Mouse (Mus musculus) effector memory CD4-positive, alpha-beta T cell, adult 7 months (primary cell): ENCODE results near the gene Zfp451. TPM values are rescaled to one million over a fixed set of nuclear protein-coding genes. Genes with fewer than 3 reads are reported as not detected.

Experiments used
- polyA plus RNA-seq: library from polyadenylated mRNA; unstranded; fragments of 100-300 nt; shearing (Covaris generic); gene quantifications from one replicate; pipeline ENCODE4 v1.2.1, GENCODE M21; 2017

Gene Zfp451
- polyA plus RNA-seq = 24.2 TPM

GRCm38 (mm10) chr1:33813868-33814794 is at the start of gene Zfp451:
Gene Zfp451 (minus strand): TSS chr1:33814595.

GRCm38 (mm10) chr1:33757491-33758041 is 56.8 kb downstream of the Zfp451 start, which contains the start of gene Bag2:
Gene Bag2 (minus strand): TSS chr1:33757795.

GRCm38 (mm10) chr1:33719733-33720225 is 94.6 kb downstream of the Zfp451 start, which contains the start of gene Rab23:
Gene Rab23 (plus strand): TSS chr1:33719887.

Other genes with a start within 250 kb of the Zfp451 start
- 6.8 TPM for gene Prim2, start 144.8 kb downstream of the Zfp451 start, polyA plus RNA-seq
- 10.6 TPM for gene Rab23, start 94.7 kb downstream of the Zfp451 start, polyA plus RNA-seq
- gene Bag2, start 56.8 kb downstream of the Zfp451 start, polyA plus RNA-seq = 3.0 TPM
- gene Bend6, start 93.2 kb upstream of the Zfp451 start, polyA plus RNA-seq = 0.63 TPM
- 2.1 TPM for gene Dst, start 93.6 kb upstream of the Zfp451 start, polyA plus RNA-seq